Mouse (Mus musculus) C2C12 (cell line): ENCODE data around the gene Celf2.

ENCODE experiments used
- CEBPB ChIP-seq: IDR thresholded peaks from one replicate; pipeline ENCODE4 v1.6.1; 2011; ENCODE audit warnings: low read depth, mild to moderate bottlenecking, control low read depth, moderate library complexity
- CTCF ChIP-seq: IDR thresholded peaks from one replicate; pipeline ENCODE4 v1.5.1; 2011; ENCODE audit not compliant: control insufficient read depth, insufficient read depth, insufficient read length
- FOSL1 ChIP-seq: IDR thresholded peaks from one replicate; pipeline ENCODE4 v1.8.0; 2011; ENCODE audit warnings: mild to moderate bottlenecking, low read length; ENCODE audit not compliant: poor library complexity, insufficient read depth, severe bottlenecking
- MAX ChIP-seq: IDR thresholded peaks from one replicate; pipeline ENCODE4 v1.6.1; 2011; ENCODE audit warnings: mild to moderate bottlenecking, control low read depth
- MYOD1 ChIP-seq: IDR thresholded peaks from one replicate; pipeline ENCODE4 v1.6.1; 2011; ENCODE audit warnings: low read depth; ENCODE audit not compliant: control insufficient read depth, insufficient read length
- MYOG ChIP-seq: IDR thresholded peaks from one replicate; pipeline ENCODE4 v1.6.1; 2011; ENCODE audit not compliant: control insufficient read depth, insufficient read length; ENCODE audit errors: extremely low read depth
- USF1 ChIP-seq: IDR thresholded peaks from one replicate; pipeline ENCODE4 v1.6.1; 2011; ENCODE audit warnings: low read depth, mild to moderate bottlenecking, control low read depth, moderate library complexity

- no peak for TF ChIP-seq CTCF
- no peak for TF ChIP-seq MYOG
- TF ChIP-seq CEBPB: no peak
- no peak for TF ChIP-seq MAX
- no peak for TF ChIP-seq MYOD1
- TF ChIP-seq FOSL1: no peak
- no peak for TF ChIP-seq USF1
These were observed 116.9 kb downstream of the Celf2 start for GRCm38 (mm10) chr2:7392500-7392899.
